Mouse (Mus musculus) Muller cell, postnatal 12 days (primary cell): ENCODE data around the gene Fcer1g.

Experiments
- DNase-seq: peaks from one replicate; pipeline ENCODE4 v3.0.0-alpha.2; 2015; ENCODE audit errors: inconsistent ontology term

The Fcer1g gene

DNA sequence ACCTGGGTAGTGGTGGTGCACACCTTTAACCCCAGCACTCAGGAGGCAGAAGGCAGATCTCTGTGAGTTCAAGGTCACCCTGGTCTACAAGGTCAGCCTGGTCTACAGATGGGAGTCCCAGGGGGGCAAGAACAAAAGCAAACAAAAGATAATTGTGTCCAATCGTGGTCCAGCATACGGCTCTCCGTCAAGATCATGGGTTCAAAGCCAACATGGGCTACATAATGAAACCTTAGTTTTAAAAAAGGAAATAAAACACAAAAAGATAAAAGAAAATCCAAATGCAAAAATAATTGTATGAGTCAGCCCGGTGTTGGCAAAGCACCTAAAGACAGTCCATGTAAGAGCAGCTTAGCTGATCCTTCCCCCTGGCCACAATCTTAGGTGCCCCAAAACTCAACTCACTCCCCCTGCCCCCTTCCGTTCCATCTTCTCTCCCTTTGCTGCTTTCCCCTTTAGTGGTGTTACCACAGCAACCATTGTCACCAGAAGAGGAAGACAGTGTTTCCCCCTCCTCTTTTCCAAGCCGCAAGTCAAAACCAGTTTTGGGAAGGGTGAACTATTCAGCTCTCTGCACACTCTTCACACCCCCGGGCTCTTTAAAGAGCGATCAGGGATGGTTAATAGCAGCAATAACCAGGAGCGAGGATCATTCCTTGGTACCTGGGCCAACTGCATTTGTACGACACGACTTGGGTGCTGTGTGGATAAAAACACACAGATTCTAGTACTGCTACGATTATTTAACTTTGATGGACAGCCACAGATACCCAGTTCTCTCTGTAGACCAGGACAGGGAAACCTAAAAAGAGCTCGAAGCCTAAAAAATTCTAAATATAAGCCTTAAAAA, 46.1 kb downstream of the Fcer1g start:
- DNase-seq = no peak

DNA sequence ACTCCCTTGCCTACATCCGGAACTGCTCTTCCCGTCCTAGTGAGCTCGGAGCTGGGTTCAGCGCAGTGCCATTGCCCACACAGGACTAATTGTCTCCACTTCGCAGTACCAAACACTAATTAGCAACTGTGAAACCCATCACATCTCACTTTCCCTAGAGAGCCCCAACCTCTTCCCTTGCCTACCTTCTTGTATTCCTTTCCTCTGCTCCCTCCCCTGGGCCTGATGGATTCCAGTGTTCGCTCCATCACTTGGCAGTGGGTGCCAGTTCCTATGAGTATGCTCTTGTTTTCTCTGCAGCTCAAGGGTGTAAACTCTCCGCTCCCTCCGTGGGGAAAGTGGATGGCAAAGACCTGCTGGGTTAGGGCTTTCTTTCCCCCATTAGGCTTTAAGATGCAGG, 48.5 kb downstream of the Fcer1g start:
- no peak for DNase-seq

DNA sequence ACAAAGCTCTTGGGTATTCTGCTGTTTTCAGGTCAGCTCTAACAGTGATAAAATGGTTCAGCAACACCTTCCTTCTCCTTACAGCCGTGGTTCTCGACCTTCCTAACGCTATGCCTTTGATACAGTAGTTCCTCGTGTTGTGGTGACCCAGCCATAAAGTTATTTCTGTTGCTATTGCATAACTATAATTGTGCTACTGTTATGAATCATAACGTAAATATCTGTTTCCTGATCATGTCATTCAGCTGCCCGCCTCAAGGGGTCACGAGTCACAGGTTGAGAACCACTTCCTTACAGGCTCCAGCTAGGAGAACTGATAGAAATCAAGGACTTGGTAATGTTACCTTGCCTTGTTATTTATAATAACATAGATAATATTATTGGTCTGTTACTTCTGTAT, 49.9 kb downstream of the Fcer1g start:
- DNase-seq = peak; percentile 55

DNA sequence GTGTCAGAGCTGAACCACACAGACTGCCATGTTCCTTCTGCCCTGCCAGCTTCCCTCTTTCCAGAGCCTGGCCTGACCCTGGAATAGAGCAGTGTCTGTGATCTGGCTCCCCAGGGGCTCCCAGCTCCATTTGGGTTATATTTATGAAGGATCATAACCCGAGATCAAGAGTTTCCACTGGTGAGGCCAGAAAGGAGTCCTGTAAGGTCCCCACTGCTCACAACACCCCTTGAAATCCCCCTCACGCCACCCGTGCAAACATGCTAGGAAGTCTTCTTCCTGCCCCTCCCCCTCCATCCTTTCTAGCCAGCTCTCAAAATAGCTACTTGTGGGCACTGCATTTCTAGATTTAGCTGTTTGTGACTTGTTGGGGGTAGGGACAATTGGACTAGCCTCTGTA, 50.5 kb downstream of the Fcer1g start:
- DNase-seq = no peak

DNA sequence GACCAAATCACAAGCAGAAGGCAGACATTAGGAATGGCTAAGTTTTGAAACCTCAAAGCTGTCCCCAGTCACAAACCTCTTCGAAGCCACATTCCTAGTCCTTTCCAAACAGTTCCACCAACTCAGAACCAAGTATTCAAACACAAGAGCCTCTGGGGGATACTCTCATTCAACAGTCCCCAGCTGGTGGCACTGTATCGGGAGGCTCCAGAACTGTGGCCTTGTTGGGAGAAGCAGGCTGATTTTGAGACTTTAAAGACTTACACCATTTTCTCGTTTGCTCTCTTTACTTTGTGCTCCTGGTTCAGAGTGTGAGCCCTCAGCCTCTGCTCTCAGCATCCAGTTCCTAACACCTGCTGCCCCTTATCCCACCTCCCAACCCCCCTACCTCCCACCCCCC, 51.1 kb downstream of the Fcer1g start:
- DNase-seq = no peak
